Comparison of ENCODE assay signal across 11 mouse cellular contexts in genomic region chr1:31233319-31234036, GRCm38 (mm10). TPM values are rescaled to one million over a fixed set of nuclear protein-coding genes. Genes with fewer than 3 reads are reported as not detected.
A peak's percentile ranks its signal among the peaks of the same experiment; 100 is the strongest.
DNase-seq lines count a peak whose midpoint lies in the region; ATAC-seq lines count a peak whose summit lies in the region.
"Had no signal": no experiment of that assay in that cellular context is flagged by ENCODE, and none has a peak within 500 bp of the region (broad histone marks: within the 10 kb centered on the region; RNA-seq: fewer than 3 reads in every experiment).

No protein-coding gene starts in this region.

- no peaks in the 10 kb centered on the region for H3K36me3 ChIP-seq in hindbrain, embryonic 14.5 days (replicated peaks; ENCODE audit: control insufficient read depth, insufficient read depth)
- H3K36me3 ChIP-seq: heart, embryonic 15.5 days had no signal

- no peak overlapping the region for H3K4me2 ChIP-seq in hindbrain, embryonic 14.5 days (replicated peaks)
- H3K4me2 ChIP-seq: heart, embryonic 15.5 days had no signal

- no peak overlapping the region for H3K27ac ChIP-seq in hindbrain, embryonic 14.5 days
- H3K27ac ChIP-seq: heart, embryonic 15.5 days; liver, embryonic 14.5 days had no signal

- intact Hi-C loops in left cerebral cortex, postnatal 4 days (cut with DNase I): no loop called here

- no peaks in the 10 kb centered on the region for H3K9me3 ChIP-seq in hindbrain, embryonic 14.5 days (ENCODE audit: control insufficient read depth, low read length)
- H3K9me3 ChIP-seq: heart, embryonic 15.5 days had no signal

- peak; percentile 93 for ATAC-seq in hindbrain, embryonic 14.5 days (ENCODE audit: low FRiP score)
- no peak for ATAC-seq in monocyte, adult 5-6 weeks (replicated peaks; ENCODE audit: insufficient number of reproducible peaks, low FRiP score, low TSS enrichment, poor library complexity, severe bottlenecking)

- DNase-seq in R1 (ENCODE audit: low read depth, low spot score): peak; percentile 96
- peak; percentile 2 for DNase-seq in cerebellum, adult 8-10 months
- peak; percentile 74 for DNase-seq in hindbrain, embryonic 14.5 days (ENCODE audit: low spot score)
- DNase-seq in left cerebral cortex, postnatal 4 days: peak; percentile 46
- DNase-seq in gastrocnemius, adult 8-10 months (ENCODE audit: low spot score in 2 of 2): no peak
- no peak for DNase-seq in adrenal gland, postnatal 4 days (ENCODE audit: low spot score in 2 of 2)
- DNase-seq in thymus, postnatal 0 days (ENCODE audit: low spot score): no peak
- DNase-seq: spleen, adult 18-20 months had no signal

- peaks cover 6% of the 10 kb centered on the region for H3K27me3 ChIP-seq in hindbrain, embryonic 14.5 days (ENCODE audit: control insufficient read depth, insufficient read depth, low read length)
- H3K27me3 ChIP-seq: heart, embryonic 15.5 days had no signal

- no peak overlapping the region for H3K9ac ChIP-seq in hindbrain, embryonic 14.5 days
- H3K9ac ChIP-seq: heart, embryonic 15.5 days; liver, embryonic 14.5 days had no signal

- no peak overlapping the region for H3K4me3 ChIP-seq in hindbrain, embryonic 14.5 days (replicated peaks; ENCODE audit: low read length)
- H3K4me3 ChIP-seq: heart, embryonic 15.5 days had no signal

- H3K4me1 ChIP-seq in hindbrain, embryonic 14.5 days (replicated peaks; ENCODE audit: control insufficient read depth, insufficient read depth, low read length): no peaks in the 10 kb centered on the region
- H3K4me1 ChIP-seq: heart, embryonic 15.5 days had no signal

RNA-seq across cellular contexts. Expression of gene Pih1d3, which starts 10.8 kb away (rescaled TPM):
- polyA plus RNA-seq in hindbrain, embryonic 14.5 days (2014; fragmentation: Nextera tagmentation; extraction: Ambion mirVana): not detected in 2 replicates
- not detected for total RNA-seq in left cerebral cortex, postnatal 4 days (2021)
- total RNA-seq in gastrocnemius, adult 8-10 months (2022): not detected
- total RNA-seq in adrenal gland, postnatal 4 days (2021): not detected
- not detected in 2 replicates for polyA plus RNA-seq in thymus, postnatal 0 days (2015; fragmentation: Nextera tagmentation; extraction: Ambion mirVana)
- total RNA-seq in monocyte, adult 5-6 weeks (2017): not detected in 3 replicates
- polyA plus RNA-seq: heart, embryonic 15.5 days; liver, embryonic 14.5 days had no signal

RNA-seq across cellular contexts. Expression of gene 4931428L18Rik, which starts 11.0 kb away (rescaled TPM):
- polyA plus RNA-seq in hindbrain, embryonic 14.5 days (2014; fragmentation: Nextera tagmentation; extraction: Ambion mirVana): not detected in 2 replicates
- not detected for total RNA-seq in left cerebral cortex, postnatal 4 days (2021)
- not detected for total RNA-seq in gastrocnemius, adult 8-10 months (2022)
- total RNA-seq in adrenal gland, postnatal 4 days (2021): not detected
- not detected in 2 replicates for polyA plus RNA-seq in thymus, postnatal 0 days (2015; fragmentation: Nextera tagmentation; extraction: Ambion mirVana)
- total RNA-seq in monocyte, adult 5-6 weeks (2017): not detected in 3 replicates
- polyA plus RNA-seq: heart, embryonic 15.5 days; liver, embryonic 14.5 days had no signal

RNA-seq across cellular contexts. Expression of gene Lgsn, which starts 57.3 kb away (rescaled TPM):
- polyA plus RNA-seq in hindbrain, embryonic 14.5 days (2014; fragmentation: Nextera tagmentation; extraction: Ambion mirVana): not detected in 2 replicates
- total RNA-seq in left cerebral cortex, postnatal 4 days (2021): not detected
- not detected for total RNA-seq in gastrocnemius, adult 8-10 months (2022)
- not detected for total RNA-seq in adrenal gland, postnatal 4 days (2021)
- polyA plus RNA-seq in thymus, postnatal 0 days (2015; fragmentation: Nextera tagmentation; extraction: Ambion mirVana): not detected in 2 replicates
- not detected in 3 replicates for total RNA-seq in monocyte, adult 5-6 weeks (2017)
- polyA plus RNA-seq: heart, embryonic 15.5 days; liver, embryonic 14.5 days had no signal

Comparison
In these comparisons a context has a peak if more than half of its experiments do, and no peak if none do; other contexts are left out.
1. DNase-seq: peak in R1 (single experiment), cerebellum, adult 8-10 months (single experiment), hindbrain, embryonic 14.5 days (single experiment) and left cerebral cortex, postnatal 4 days (single experiment); none in gastrocnemius, adult 8-10 months (0 of 2), adrenal gland, postnatal 4 days (0 of 2) and thymus, postnatal 0 days (single experiment).